Mouse (Mus musculus): ENCODE results near the gene Dscaml1. TPM values are rescaled to one million over a fixed set of nuclear protein-coding genes. Genes with fewer than 3 reads are reported as not detected.

The Dscaml1 gene
- total RNA-seq, 2 experiments from 2014 or later, result not detected

DNA sequence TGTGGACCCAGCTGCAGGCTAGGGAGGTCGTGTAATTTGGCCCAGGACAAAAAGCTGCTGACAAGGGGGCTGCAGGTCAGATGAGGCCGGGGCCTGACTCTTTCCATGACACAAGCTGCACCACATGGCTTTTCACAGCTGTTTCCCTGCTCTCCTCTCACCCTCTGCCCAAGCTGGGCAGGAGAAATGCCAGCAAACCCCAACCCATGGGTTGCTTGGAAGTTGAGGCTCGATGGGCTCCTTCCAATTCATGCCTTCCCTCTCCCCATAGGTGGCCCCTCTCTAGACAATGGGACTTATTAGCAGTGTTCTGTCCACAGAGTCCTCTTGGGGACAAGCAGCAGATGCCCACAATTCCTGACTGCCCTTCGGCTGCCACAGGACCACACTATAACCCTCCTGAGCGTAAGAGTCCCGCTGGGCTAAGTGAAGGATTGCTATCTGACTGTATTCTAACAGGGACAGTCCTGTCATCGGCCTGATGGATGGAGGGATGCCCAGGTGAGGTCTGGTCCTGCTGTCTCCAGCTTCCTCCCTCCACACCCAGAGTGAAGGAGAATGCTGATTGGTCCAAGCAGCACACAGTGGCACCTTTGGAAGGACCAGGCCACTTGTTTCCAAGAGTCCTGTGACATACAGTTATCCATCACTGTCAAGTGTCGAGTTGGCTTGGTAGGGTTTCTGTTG lies 365.2 kb downstream of the Dscaml1 start:
- no peak for ATAC-seq (replicated peaks; ENCODE audit: low FRiP score, low TSS enrichment, poor library complexity, severe bottlenecking)

DNA sequence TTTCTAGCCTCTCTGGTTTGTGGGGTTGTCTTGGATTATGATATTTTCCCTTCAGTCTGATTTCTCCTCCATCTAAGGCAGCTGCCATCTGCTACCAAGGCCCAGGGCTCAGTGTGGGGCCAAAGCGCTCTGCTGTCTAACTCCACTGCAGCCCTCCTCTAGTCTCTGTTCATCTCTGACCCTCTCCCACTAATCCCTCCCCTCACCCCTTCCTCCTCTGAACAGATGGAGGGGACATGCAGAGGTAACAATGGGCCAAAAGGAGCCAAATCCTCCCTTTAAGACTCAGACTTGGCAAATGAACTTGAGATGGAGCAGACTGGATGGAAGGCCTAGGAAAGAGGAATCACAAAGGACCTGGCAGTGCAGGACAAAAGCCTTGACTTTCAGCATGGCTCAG lies 365.8 kb downstream of the Dscaml1 start:
- ATAC-seq (replicated peaks; ENCODE audit: low FRiP score, low TSS enrichment, poor library complexity, severe bottlenecking), result no peak

DNA sequence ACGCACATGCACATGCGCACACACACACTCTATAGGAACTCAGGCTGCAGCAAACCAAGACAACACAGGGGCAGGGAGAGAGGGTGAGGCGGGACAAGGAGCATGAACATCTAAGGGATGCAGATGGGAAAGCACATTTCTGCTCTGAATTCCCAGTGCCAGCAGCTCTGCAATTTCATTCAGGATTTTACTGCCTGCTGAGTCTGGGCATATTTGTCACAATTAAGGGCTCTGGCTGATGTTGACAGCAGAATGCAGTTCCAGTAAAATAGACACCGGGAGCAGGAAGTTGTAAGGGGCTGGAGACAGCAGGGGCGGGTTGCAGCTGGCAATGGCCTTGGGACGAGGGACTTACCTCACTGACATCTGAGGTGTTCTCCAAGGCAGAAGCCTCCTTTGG lies 367.3 kb downstream of the Dscaml1 start:
- ATAC-seq (replicated peaks; ENCODE audit: low FRiP score, low TSS enrichment, poor library complexity, severe bottlenecking), result no peak

DNA sequence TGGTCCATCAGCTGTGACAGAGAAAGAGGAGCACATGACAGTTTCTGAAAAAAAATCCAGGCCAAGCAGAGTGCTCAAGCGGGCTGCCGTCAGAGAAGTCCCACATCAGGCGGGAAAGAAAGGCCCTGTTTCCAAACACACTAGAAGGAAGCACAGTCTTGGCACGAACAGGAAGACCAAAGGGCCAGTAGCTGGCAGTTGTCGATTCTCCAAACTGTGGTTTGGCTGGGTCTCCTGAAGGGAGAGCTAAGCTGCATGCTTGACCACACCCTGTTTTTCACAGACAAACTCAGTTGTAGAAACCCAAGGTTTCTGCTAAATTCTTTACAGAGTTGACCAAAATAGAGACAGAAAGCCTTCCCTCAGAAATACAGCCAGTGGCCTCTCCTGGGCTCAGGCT lies 369.3 kb downstream of the Dscaml1 start:
- no peak for ATAC-seq (replicated peaks; ENCODE audit: low FRiP score, low TSS enrichment, poor library complexity, severe bottlenecking)

DNA sequence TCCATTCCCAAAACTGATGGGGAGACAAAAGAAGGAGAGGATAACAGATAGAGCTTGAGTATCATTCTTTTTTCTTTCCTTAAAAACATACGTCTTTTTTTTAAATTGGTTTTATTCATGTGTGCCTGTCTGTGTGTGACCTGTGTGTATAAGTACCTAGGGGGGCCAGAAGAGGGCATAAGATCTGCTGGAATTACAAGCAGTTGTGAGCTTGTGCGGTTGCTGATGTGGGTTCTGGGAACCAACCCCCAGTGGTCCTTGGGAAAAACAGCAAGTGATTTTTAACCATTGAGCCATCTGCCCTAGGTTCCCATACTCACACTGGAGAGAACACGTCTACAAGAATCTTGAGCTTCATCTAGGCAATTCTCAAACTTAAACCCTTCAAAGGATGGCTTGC lies 370.8 kb downstream of the Dscaml1 start:
- no peak for ATAC-seq (replicated peaks; ENCODE audit: low FRiP score, low TSS enrichment, poor library complexity, severe bottlenecking)

DNA sequence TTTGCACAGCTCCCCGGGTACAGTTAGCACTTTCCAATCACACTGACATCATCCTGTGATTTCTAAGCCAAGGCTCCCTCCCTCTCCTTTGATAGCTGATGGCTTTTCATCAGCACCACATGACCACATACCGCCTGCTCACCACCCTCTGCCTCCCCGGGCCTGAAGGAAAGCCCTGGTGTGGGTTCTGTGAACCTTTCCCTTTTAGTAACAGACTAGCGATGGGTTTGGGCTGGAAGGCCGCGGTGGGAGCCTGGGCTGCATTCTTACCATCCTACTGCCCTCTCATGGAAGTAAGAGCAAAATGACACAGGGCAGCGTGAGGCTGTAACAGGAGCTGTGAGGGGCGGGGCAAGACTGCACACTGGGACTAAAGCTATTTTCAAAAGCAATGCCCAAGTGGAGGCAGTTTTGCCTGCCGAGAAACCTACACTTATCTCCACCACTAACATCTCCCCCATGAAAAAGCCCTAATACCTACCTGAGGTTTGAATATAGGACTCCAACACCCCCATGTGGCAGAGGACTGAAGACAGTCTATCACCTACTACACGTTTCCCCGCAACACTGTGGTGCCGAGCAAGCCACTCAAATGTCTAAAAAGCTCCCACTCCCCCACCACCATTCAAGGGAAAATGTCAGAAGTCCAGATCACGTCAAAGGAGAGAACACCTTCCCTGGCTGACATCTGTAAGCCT lies 372.2 kb downstream of the Dscaml1 start:
- peak; percentile 69 for ATAC-seq (replicated peaks; ENCODE audit: low FRiP score, low TSS enrichment, poor library complexity, severe bottlenecking)

DNA sequence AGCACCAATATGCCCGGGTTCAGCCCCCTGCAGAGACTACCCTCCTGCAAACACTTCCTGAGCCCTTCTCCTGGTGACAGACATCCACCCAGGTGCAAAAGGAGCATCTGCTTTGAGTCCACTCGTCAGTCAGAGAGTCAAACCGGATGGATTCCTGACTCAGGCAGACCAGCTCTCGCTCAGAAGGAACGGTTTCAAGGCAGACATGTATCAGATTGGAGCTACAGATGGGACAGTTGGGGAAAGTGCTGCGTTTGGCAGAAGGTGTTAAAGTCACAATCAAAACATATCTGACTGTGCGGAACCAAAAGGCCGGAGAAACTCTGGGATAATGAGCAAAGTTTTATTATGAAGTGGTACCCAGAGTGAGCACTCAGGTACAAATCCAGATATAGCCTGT lies 373.0 kb downstream of the Dscaml1 start:
- no peak for ATAC-seq (replicated peaks; ENCODE audit: low FRiP score, low TSS enrichment, poor library complexity, severe bottlenecking)

Other genes starting within 250 kb of the Dscaml1 start
- gene BC049352, start 244.6 kb upstream of the Dscaml1 start, total RNA-seq (2014; fragmentation: Nextera tagmentation), result not detected in 2 replicates
- not detected in 2 replicates for gene BC049352, start 244.6 kb upstream of the Dscaml1 start, total RNA-seq (2017)
- gene Tmprss4, start 222.5 kb upstream of the Dscaml1 start, total RNA-seq (2014; fragmentation: Nextera tagmentation), result not detected in 2 replicates
- gene Tmprss4, start 222.5 kb upstream of the Dscaml1 start, total RNA-seq (2017), result not detected in 2 replicates
- 0.12 and 2.7 TPM in 2 replicates for gene Il10ra, start 157.5 kb upstream of the Dscaml1 start, total RNA-seq (2014; fragmentation: Nextera tagmentation)
- 0.30 and 1.4 TPM in 2 replicates for gene Il10ra, start 157.5 kb upstream of the Dscaml1 start, total RNA-seq (2017)
- gene Tmprss13, start 107.5 kb upstream of the Dscaml1 start, total RNA-seq (2014; fragmentation: Nextera tagmentation), result not detected in 2 replicates
- gene Tmprss13, start 107.5 kb upstream of the Dscaml1 start, total RNA-seq (2017), result not detected in 2 replicates
- gene Fxyd6, start 56.4 kb upstream of the Dscaml1 start, total RNA-seq (2014; fragmentation: Nextera tagmentation), result 0.87 and 1.5 TPM in 2 replicates
- not detected in 2 replicates for gene Fxyd6, start 56.4 kb upstream of the Dscaml1 start, total RNA-seq (2017)
- not detected in 2 replicates for gene Fxyd2, start 27.0 kb upstream of the Dscaml1 start, total RNA-seq (2014; fragmentation: Nextera tagmentation)
- gene Fxyd2, start 27.0 kb upstream of the Dscaml1 start, total RNA-seq (2017), result not detected in 2 replicates

All from megakaryocyte-erythroid progenitor cell, adult 5-6 weeks (primary cell).